Mouse (Mus musculus): ENCODE results near the gene Tmem121.

Gene Tmem121

GRCm38 (mm10) chr12:113148381-113149035 lies 37.2 kb upstream of the Tmem121 start:
- DNase-seq (ENCODE audit: extremely low spot score, low read depth, low spot score): no peak

DNA sequence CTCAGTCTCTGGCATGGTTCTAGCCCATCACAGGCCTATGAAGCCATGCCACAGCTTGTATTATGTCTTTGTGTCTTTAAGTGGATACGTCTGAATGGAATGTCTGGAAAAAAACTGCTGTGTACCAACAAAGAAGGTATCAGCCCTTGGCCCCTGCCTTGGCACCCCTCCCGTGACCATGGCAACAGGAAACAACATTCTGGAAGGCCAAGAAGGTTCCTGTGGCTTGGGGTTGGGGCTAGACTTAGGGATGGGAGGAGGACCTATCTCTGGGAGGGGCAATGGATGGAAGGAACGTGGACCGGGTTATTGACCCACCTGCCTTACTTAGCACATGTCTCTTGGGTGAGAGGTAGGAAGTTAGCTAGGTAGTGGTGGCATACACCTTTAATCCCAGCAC lies 36.4 kb upstream of the Tmem121 start:
- no peak for DNase-seq (ENCODE audit: extremely low spot score, low read depth, low spot score)

DNA sequence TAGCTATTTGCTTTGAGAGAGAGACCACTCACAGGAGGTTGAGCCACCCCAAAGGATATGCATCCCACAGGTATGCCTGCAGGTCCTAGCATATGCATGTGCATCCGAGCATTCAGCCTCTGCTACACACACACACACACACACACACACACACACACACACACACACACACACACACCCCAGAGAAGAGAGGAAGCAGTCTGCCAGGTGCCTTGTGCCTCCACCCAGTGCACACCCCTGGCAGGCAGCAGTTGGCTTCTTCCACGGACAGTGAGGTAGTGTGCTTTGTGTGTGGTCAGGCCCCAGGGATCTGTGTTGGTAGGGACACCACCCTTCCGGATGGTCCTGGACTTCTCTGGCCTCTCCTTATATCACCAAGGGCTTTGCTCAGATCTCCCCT lies 35.8 kb upstream of the Tmem121 start:
- DNase-seq (ENCODE audit: extremely low spot score, low read depth, low spot score): no peak

DNA sequence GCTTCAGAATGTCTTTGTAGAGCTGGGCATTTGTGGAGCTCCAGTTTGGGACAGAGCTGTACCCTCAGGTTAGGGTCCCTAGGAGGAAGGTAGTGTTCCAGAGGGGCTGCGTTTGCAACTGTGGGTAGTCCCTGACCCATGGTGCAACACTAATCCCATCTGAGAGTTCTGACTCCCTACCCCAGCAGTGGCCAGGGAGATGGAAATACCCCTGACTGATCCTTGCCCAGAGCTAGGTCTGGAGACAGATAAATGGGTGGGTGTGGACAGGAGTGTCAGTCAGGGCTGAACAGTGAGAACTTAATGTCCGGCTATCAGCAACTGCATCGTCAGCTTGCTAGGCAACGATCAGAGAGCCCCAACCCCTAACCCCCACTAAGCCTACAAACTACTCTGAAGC lies 35.1 kb upstream of the Tmem121 start:
- DNase-seq (ENCODE audit: extremely low spot score, low read depth, low spot score): no peak

DNA sequence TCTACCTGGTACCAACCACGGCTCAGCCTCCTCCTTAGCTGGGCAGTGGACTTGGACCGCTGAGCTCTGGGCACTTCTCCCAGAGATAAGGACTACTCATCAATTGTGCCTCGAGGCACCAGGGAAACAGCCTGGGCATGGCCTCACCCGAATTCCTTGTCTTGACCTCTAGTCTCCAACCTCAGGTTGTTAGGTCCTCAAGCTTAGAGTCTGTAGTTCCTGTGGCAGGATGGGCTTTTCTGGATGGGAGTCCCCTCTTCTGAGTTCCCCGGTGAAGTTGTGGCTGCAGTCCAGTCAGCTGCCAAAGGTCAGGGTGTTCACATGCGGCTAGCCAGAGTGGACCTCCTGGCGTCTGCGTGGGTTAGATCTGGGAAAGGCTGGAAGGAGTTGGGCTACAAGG lies 34.7 kb upstream of the Tmem121 start:
- DNase-seq (ENCODE audit: extremely low spot score, low read depth, low spot score): no peak

- DNase-seq (ENCODE audit: extremely low spot score, low read depth, low spot score): no peak
Observed at GRCm38 (mm10) chr12:113151661-113152271, 34.0 kb upstream of the Tmem121 start.

DNA sequence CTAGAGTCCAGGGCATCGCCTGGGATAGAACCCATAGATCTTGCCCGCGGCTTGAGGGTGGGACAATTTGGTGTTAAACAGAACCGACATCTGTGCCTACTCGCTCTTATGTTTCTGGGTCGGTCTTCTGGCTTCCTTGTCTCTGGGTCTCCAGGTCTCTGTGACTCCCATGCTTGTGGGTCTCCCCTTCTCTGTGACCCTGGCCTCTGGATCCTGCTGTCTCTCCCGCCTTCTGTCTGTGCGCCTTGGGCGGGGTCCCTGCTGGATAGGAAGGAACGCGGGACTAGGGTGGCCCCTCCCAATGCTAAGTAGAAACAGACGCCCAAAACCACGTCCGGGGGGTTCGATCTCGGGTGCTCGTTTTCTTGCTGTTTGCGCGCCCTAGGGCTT lies 33.5 kb upstream of the Tmem121 start:
- no peak for DNase-seq (ENCODE audit: extremely low spot score, low read depth, low spot score)

GRCm38 (mm10) chr12:113152991-113153525 lies 32.7 kb upstream of the Tmem121 start:
- DNase-seq (ENCODE audit: extremely low spot score, low read depth, low spot score): no peak

- DNase-seq (ENCODE audit: extremely low spot score, low read depth, low spot score): no peak
Observed at GRCm38 (mm10) chr12:113153971-113154370, 31.8 kb upstream of the Tmem121 start.

DNA sequence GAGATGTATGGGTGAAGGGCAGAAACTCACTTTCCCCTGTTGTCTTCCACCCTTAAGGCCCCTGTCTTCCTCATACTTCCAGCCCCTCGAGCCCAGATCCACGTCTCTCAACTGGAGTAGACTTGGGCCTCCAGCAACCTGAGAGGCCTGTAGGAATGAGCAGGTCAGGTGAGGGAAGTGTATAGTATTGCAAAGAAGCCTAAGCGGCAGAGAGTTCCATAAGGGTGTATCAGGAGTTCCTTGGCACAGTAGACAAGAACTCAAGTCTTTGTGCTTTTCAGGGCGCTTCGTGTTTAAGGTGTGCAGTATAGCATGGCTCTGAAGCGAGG lies 31.0 kb upstream of the Tmem121 start:
- no peak for DNase-seq (ENCODE audit: extremely low spot score, low read depth, low spot score)

DNA sequence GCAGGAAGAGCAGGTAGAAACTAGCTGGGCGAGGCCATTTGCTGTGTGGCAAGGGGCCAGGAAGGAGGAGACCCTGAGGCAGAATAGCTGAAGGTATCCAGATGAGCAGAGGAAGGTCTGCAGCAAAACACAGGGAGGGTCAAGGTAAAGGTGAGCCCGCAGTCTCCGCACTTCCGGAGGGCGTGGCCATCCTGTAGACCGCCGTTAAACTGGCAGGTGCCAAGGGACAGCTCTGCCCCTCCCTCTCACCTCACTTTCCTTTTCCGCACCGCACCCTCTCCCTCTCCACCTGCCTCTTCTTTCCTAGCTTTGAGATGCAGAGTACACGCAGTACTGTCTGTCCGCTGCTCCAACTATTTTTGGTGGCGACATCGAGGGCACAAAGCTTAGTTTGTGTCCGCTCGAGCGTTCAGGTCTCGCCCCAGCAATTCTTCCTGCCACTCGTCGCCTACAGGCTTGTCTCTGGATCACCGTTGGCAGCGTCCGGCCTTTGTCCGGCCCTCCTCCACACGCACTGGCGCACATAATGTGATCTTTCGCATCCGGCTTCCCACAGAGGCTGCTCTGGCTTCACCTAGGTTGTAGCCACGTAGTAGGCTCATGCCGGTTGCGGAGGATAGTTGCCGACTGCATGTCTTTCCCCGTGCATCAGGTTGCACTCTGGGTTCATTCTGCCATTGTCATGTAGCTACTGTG lies 30.5 kb upstream of the Tmem121 start:
- no peak for DNase-seq (ENCODE audit: extremely low spot score, low read depth, low spot score)

DNA sequence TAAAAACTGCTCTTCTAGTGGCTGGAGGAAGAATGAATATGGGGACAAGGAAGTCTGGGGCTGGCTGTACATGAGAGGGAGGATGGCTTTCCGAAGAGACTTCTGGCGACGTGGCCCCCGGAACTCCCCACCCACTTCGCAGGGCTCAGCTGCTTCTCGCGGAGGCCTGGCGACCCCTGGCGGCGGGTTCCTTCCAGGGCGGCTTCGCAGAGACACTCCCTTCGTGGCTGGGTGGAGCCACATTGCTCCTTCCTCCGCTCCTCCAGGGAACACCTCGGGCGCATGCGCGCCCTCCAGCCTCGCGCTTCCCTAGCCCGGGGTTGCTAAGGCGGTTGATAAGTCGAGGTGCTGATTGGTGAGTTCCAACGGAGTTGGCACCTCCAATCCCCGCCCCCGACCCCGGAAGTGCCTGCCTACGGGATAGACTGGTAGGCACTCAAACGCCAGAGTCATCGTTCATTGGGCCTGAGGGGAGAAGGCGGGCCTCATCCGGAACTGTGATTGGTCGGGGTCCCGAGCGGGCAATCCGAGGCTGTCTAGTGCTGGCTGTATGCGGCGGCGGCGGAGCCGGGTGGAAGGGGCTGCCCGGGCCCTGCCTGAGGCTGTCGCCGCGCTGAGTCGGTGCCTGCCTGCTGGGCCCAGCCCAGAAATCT lies 29.7 kb upstream of the Tmem121 start, which contains the start of gene Tedc1:
TSS of gene Tedc1 (plus strand) at position 535 of the 653 bp plus-strand sequence.
- peak; percentile 98 for DNase-seq (ENCODE audit: extremely low spot score, low read depth, low spot score)

DNA sequence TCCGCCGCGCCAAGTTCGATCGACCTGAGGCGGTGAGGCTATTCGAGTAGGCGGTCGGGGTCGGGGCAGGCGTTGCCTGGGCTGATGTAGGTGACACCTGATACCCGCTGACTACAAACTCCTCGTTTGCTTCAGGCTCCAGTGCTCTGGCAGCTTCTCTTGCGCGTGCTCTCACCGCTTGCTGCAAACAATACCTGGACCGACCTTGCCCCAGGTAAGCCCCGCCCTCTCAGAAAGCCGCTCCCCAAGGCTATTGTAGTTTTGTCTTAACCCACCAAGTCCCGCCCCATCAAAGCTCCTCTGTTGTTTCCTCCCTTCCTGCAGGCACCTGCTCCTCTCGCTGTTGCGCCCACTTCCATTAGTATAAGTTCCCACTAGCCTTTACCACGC lies 29.2 kb upstream of the Tmem121 start:
- no peak for DNase-seq (ENCODE audit: extremely low spot score, low read depth, low spot score)

DNA sequence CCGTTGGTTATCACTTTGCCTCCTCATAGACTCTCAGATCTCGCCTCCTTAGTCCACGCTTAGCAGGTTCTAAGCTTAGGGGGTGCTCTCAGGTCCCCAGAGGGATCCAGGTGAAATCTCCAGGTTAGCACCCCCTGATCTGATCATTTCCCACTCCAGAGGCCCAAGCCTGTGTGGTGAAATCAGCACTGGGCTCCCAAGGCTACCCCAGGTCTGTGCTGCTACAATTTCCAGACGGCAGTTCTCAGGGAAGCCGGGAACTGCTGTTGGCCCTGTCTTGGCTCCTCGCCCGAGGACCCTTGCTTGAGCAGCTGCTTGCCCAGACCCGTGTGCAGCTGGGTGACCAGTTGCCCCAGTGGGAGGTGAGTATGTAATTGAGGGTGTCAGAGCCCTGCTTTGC lies 28.7 kb upstream of the Tmem121 start:
- DNase-seq (ENCODE audit: extremely low spot score, low read depth, low spot score): no peak

GRCm38 (mm10) chr12:113157521-113157920 lies 28.2 kb upstream of the Tmem121 start:
- DNase-seq (ENCODE audit: extremely low spot score, low read depth, low spot score): no peak

GRCm38 (mm10) chr12:113157971-113158370 lies 27.8 kb upstream of the Tmem121 start:
- no peak for DNase-seq (ENCODE audit: extremely low spot score, low read depth, low spot score)

GRCm38 (mm10) chr12:113163561-113164006 lies 22.1 kb upstream of the Tmem121 start:
- no peak for DNase-seq (ENCODE audit: extremely low spot score, low read depth, low spot score)

GRCm38 (mm10) chr12:113168031-113168536 lies 17.6 kb upstream of the Tmem121 start:
- DNase-seq (ENCODE audit: extremely low spot score, low read depth, low spot score): no peak

DNA sequence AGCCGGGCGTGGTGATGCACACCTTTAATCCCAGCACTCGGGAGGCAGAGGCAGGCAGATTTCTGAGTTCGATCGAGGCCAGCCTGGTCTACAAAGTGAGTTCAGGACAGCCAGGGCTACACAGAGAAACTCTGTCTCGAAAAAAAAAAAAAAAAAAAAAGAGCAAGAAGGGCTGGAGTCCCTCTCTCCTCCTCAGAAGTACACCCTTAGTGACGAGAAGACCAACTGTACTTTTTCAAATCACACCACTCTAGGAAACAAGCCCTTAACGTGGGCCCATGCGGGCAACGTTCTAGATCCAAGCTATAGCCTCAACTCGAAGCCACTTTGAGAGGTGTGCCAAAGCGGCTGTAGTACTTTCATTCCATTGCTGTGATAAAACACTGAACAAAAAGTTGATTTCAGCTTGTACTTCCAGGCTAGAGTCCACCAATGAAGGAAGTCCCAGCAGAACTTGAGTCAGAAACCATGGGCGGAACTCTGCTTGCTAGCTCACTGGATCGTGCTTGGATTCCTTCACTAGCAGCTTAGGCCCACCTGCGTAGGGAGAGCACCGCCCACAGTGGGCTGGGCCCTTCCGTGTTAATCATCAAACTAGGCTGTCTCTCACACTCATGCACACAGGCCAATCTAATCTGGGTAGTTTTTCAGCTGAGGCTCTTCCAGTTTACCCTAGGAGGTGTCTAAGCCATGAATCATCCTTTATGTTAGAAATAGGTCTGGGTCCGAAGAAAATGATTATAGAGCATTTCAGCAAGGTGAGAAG lies 8.6 kb upstream of the Tmem121 start:
- DNase-seq (ENCODE audit: extremely low spot score, low read depth, low spot score): no peak

DNA sequence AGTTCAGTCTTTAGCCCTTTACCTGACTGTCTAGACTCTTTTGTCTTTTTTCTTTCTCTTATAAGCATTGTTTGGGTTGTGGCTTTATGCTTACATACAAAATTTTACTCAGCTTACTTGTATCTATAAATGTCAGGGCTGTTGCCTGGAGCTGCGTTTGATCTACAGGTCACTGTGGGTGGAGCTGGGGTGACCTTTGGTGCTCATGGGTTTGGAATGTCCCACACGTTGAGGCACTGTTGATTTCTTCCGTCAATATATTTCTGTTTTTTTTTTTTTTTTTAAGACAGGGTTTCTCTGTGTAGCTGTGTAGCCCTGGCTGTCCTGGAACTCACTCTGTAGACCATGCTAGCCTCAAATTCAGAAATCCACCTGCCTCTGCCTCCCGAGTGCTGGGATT lies 4.7 kb upstream of the Tmem121 start:
- DNase-seq (ENCODE audit: extremely low spot score, low read depth, low spot score): no peak

DNA sequence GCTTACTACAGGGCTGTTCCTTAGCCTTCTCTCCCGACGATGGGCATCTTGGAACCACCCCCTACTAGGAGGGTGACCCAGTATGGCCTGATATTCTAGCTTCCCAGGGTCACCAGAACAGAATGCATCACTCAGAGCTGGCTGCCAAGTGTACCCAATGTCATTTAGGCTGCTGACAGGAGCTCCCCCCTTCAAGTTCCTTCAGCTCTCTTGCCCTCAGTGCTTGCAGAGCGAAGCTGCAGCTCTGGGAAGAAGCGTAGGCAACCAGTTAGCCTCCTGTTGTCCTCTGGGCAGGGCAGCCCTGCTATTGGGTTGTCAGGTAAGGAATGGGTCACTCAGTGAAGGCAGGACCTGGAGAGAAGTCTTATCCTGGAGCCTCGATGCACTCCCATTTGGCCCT lies 785 bp upstream of the Tmem121 start:
- DNase-seq (ENCODE audit: extremely low spot score, low read depth, low spot score): no peak
